Mouse (Mus musculus): ENCODE results near the gene Elof1. TPM values are rescaled to one million over a fixed set of nuclear protein-coding genes. Genes with fewer than 3 reads are reported as not detected.
"Not testable (repeated sequence)": the region's sequence is repeated elsewhere in the genome, so short reads cannot be mapped to it uniquely, and the experiment has no call there.

The Elof1 gene
- total RNA-seq, 2 experiments from 2014 or later: 56.4 to 58.4 TPM

GRCm38 (mm10) chr9:22095854-22096307 is 21.1 kb downstream of the Elof1 start:
- peak; percentile 62 to 71 for DNase-seq (ENCODE audit: low spot score in 2 of 2)

GRCm38 (mm10) chr9:22092746-22093145 is 24.2 kb downstream of the Elof1 start:
- DNase-seq (ENCODE audit: low spot score in 2 of 2): no peak

- no peak for DNase-seq (ENCODE audit: low spot score in 2 of 2)
These were observed 27.0 kb downstream of the Elof1 start for GRCm38 (mm10) chr9:22089986-22090385.

- DNase-seq (ENCODE audit: low spot score in 2 of 2): no peak
These were observed 27.7 kb downstream of the Elof1 start for GRCm38 (mm10) chr9:22089281-22089680.

- no peak for DNase-seq (ENCODE audit: low spot score in 2 of 2)
These were observed 29.8 kb downstream of the Elof1 start for GRCm38 (mm10) chr9:22087034-22087618.

- no peak for DNase-seq (ENCODE audit: low spot score in 2 of 2)
These were observed 31.0 kb downstream of the Elof1 start for GRCm38 (mm10) chr9:22086012-22086411.

- peak; percentile 92 to 98 for DNase-seq (ENCODE audit: low spot score in 2 of 2)
These were observed 31.7 kb downstream of the Elof1 start, which contains the start of gene Ecsit for GRCm38 (mm10) chr9:22085022-22085834. Ecsit (minus strand) TSS chr9:22085438.

- DNase-seq (ENCODE audit: low spot score in 2 of 2): no peak
These were observed 32.3 kb downstream of the Elof1 start for GRCm38 (mm10) chr9:22084667-22085021.

- DNase-seq (ENCODE audit: low spot score in 2 of 2): no peak
These were observed 40.7 kb downstream of the Elof1 start for GRCm38 (mm10) chr9:22076223-22076622.

GRCm38 (mm10) chr9:22075778-22076177 is 41.2 kb downstream of the Elof1 start:
- DNase-seq (ENCODE audit: low spot score in 2 of 2): not testable (repeated sequence)

- no peak for DNase-seq (ENCODE audit: low spot score in 2 of 2)
These were observed 44.7 kb downstream of the Elof1 start for GRCm38 (mm10) chr9:22072276-22072675.

- peak; percentile 95 to 98 for DNase-seq (ENCODE audit: low spot score in 2 of 2)
These were observed 46.0 kb downstream of the Elof1 start, which contains the start of the genes Gm49318 and Zfp653 for GRCm38 (mm10) chr9:22070791-22071573. Gm49318 (minus strand) TSS chr9:22071259. Zfp653 (minus strand) TSS chr9:22071376.

- DNase-seq (ENCODE audit: low spot score in 2 of 2): no peak
These were observed 47.0 kb downstream of the Elof1 start for GRCm38 (mm10) chr9:22069881-22070553.

GRCm38 (mm10) chr9:22067195-22067594 is 49.8 kb downstream of the Elof1 start:
- no peak for DNase-seq (ENCODE audit: low spot score in 2 of 2)

- peak in 1 of 2 experiments; percentile 64 for DNase-seq (ENCODE audit: low spot score in 2 of 2)
These were observed 50.5 kb downstream of the Elof1 start for GRCm38 (mm10) chr9:22066433-22066832.

GRCm38 (mm10) chr9:22065642-22066041 is 51.3 kb downstream of the Elof1 start:
- no peak for DNase-seq (ENCODE audit: low spot score in 2 of 2)

GRCm38 (mm10) chr9:22064341-22064740 is 52.6 kb downstream of the Elof1 start:
- peak in 1 of 2 experiments; percentile 74 for DNase-seq (ENCODE audit: low spot score in 2 of 2)
